Mouse (Mus musculus) CH12.LX (cell line): ENCODE measurements at regions not wholly inside any gene's neighbourhood (a gene's known extent, or its start where the extent isn't known, plus 50 kb on each side); places are given as distances from the start of the nearest gene placed in this dataset.

Experiments used
- DNase-seq: peaks from one replicate; pipeline ENCODE4 v3.0.0-alpha.2; 2013; ENCODE audit errors: extremely low read depth
- H3K27ac ChIP-seq: 2 replicates; pipeline ENCODE4 v1.5.1; 2012; ENCODE audit warnings: low read depth, mild to moderate bottlenecking, control low read depth, moderate library complexity; ENCODE audit not compliant: insufficient read depth
- H3K27me3 ChIP-seq: replicated peaks from 2 replicates; pipeline ENCODE3; 2012; ENCODE audit warnings: inconsistent platforms
- H3K36me3 ChIP-seq, 2 experiments: replicated peaks in 1 of 2; 2 replicates each; pipeline versions ENCODE3 to v1.6.1; 2012; ENCODE audit warnings: inconsistent platforms in 1 of 2, low read length in 1 of 2, mild to moderate bottlenecking in 1 of 2, mixed read lengths in 1 of 2, moderate library complexity in 1 of 2; ENCODE audit not compliant: control insufficient read depth in 1 of 2, insufficient read depth in 1 of 2
- H3K4me1 ChIP-seq, 2 experiments: 2 replicates each; pipeline ENCODE4 v1.6.1; 2012; ENCODE audit warnings: inconsistent platforms in 1 of 2, moderate library complexity in 1 of 2; ENCODE audit not compliant: insufficient read depth in 2 of 2, control insufficient read depth in 1 of 2
- H3K4me2 ChIP-seq: 2 replicates; pipeline ENCODE4 v1.6.1; 2012; ENCODE audit warnings: low read depth, mild to moderate bottlenecking, control low read depth; ENCODE audit not compliant: poor library complexity, insufficient read depth, severe bottlenecking
- H3K4me3 ChIP-seq, 3 experiments: fragments of 150-350 bp in 1 of 3; sonication (generic) in 1 of 3; replicated peaks in 1 of 3; 2 replicates each; pipeline versions ENCODE3 to v1.5.1; 2011 to 2012; ENCODE audit warnings: low read depth in 2 of 3, low read length in 2 of 3, mild to moderate bottlenecking in 2 of 3, moderate library complexity in 2 of 3, control low read depth in 1 of 3, improper control_type of control experiment in 1 of 3, inconsistent platforms in 1 of 3, mixed read lengths in 1 of 3; ENCODE audit not compliant: poor library complexity in 1 of 3
- H3K79me2 ChIP-seq: replicated peaks from 2 replicates; pipeline ENCODE4 v1.6.1; 2012; ENCODE audit warnings: mild to moderate bottlenecking, moderate library complexity; ENCODE audit not compliant: control insufficient read depth, poor library complexity, insufficient read depth, severe bottlenecking; ENCODE audit errors: extremely low read depth
- H3K9ac ChIP-seq: 2 replicates; pipeline ENCODE4 v1.6.1; 2012; ENCODE audit warnings: low read depth, mild to moderate bottlenecking, control low read depth, moderate library complexity; ENCODE audit not compliant: insufficient read depth
- H3K9me3 ChIP-seq: replicated peaks from 2 replicates; pipeline ENCODE3; 2012; ENCODE audit warnings: low read length, inconsistent platforms, mixed read lengths
- BHLHE40 ChIP-seq: IDR thresholded peaks from 2 replicates; pipeline ENCODE4 v1.6.1; 2011; ENCODE audit warnings: mild to moderate bottlenecking, low read depth, low read length, improper control_type of control experiment
- CHD1 ChIP-seq: IDR thresholded peaks from 2 replicates; pipeline ENCODE4 v1.6.1; 2012; ENCODE audit warnings: low read depth, low read length, improper control_type of control experiment, inconsistent platforms
- CHD2 ChIP-seq: IDR thresholded peaks from 2 replicates; pipeline ENCODE4 v1.6.1; 2011; ENCODE audit warnings: low read length, improper control_type of control experiment
- CTCF ChIP-seq, 2 experiments: IDR thresholded peaks in 1 of 2; conservative IDR thresholded peaks in 1 of 2; 2 replicates each; pipeline ENCODE4 v1.5.1; 2011 to 2012; ENCODE audit warnings: low read depth in 2 of 2, low read length in 2 of 2, improper control_type of control experiment in 1 of 2, inconsistent platforms in 1 of 2, mild to moderate bottlenecking in 1 of 2, moderate library complexity in 1 of 2
- E2F4 ChIP-seq: IDR thresholded peaks from 2 replicates; pipeline ENCODE4 v1.6.1; 2011; ENCODE audit warnings: low read depth, low read length, improper control_type of control experiment; ENCODE audit not compliant: insufficient replicate concordance
- EP300 ChIP-seq: IDR thresholded peaks from 2 replicates; pipeline ENCODE4 v1.6.1; 2011; ENCODE audit warnings: low read length, improper control_type of control experiment
- ETS1 ChIP-seq: conservative IDR thresholded peaks from 2 replicates; pipeline ENCODE4 v1.6.1; 2012; ENCODE audit warnings: low read depth, mild to moderate bottlenecking, inconsistent platforms, low read length, improper control_type of control experiment, moderate library complexity
- IRF4 ChIP-seq: IDR thresholded peaks from 2 replicates; pipeline ENCODE4 v1.6.1; 2014; ENCODE audit warnings: low read depth, mild to moderate bottlenecking, inconsistent platforms, low read length, improper control_type of control experiment
- JUN ChIP-seq: IDR thresholded peaks from 2 replicates; pipeline ENCODE4 v1.6.1; 2011; ENCODE audit warnings: low read depth, mild to moderate bottlenecking, low read length, improper control_type of control experiment, moderate library complexity; ENCODE audit not compliant: insufficient read depth
- JUND ChIP-seq: conservative IDR thresholded peaks from 2 replicates; pipeline ENCODE4 v1.6.1; 2011; ENCODE audit warnings: low read depth, low read length, improper control_type of control experiment
- KAT2A ChIP-seq: IDR thresholded peaks from 2 replicates; pipeline ENCODE4 v1.6.1; 2012; ENCODE audit warnings: low read length, improper control_type of control experiment, inconsistent platforms; ENCODE audit not compliant: insufficient replicate concordance
- MAFK ChIP-seq: IDR thresholded peaks from 2 replicates; pipeline ENCODE4 v1.6.1; 2011; ENCODE audit warnings: low read length, improper control_type of control experiment; ENCODE audit not compliant: insufficient replicate concordance
- MAX ChIP-seq: IDR thresholded peaks from 2 replicates; pipeline ENCODE4 v1.6.1; 2011; ENCODE audit warnings: low read length, improper control_type of control experiment
- MXI1 ChIP-seq: IDR thresholded peaks from 2 replicates; pipeline ENCODE4 v1.6.1; 2011; ENCODE audit warnings: mild to moderate bottlenecking, low read depth, low read length, improper control_type of control experiment
- MYC ChIP-seq: IDR thresholded peaks from 2 replicates; pipeline ENCODE4 v1.6.1; 2011; ENCODE audit warnings: low read depth, mild to moderate bottlenecking, improper control_type of control experiment, low read length
- NRF1 ChIP-seq: IDR thresholded peaks from 2 replicates; pipeline ENCODE4 v1.6.1; 2014; ENCODE audit warnings: low read depth, mild to moderate bottlenecking, inconsistent platforms, low read length, improper control_type of control experiment, moderate library complexity
- PAX5 ChIP-seq: IDR thresholded peaks from 2 replicates; pipeline ENCODE4 v1.6.1; 2012; ENCODE audit warnings: low read length, inconsistent platforms, mixed read lengths
- RCOR1 ChIP-seq: conservative IDR thresholded peaks from 2 replicates; pipeline ENCODE4 v1.6.1; 2012; ENCODE audit warnings: low read depth, mild to moderate bottlenecking, inconsistent platforms, low read length, improper control_type of control experiment
- SMC3 ChIP-seq: IDR thresholded peaks from 2 replicates; pipeline ENCODE4 v1.6.1; 2011; ENCODE audit warnings: low read depth, low read length, improper control_type of control experiment
- TBP ChIP-seq: conservative IDR thresholded peaks from 2 replicates; pipeline ENCODE4 v1.6.1; 2011; ENCODE audit warnings: low read depth, low read length, improper control_type of control experiment
- UBTF ChIP-seq: IDR thresholded peaks from 2 replicates; pipeline ENCODE4 v1.6.1; 2012; ENCODE audit warnings: low read depth, mild to moderate bottlenecking, inconsistent platforms, low read length, improper control_type of control experiment, moderate library complexity
- USF1 ChIP-seq: IDR thresholded peaks from 2 replicates; pipeline ENCODE4 v1.6.1; 2014; ENCODE audit warnings: low read depth, mild to moderate bottlenecking, inconsistent platforms, low read length, improper control_type of control experiment
- ZKSCAN1 ChIP-seq: IDR thresholded peaks from 2 replicates; pipeline ENCODE4 v1.6.1; 2012; ENCODE audit warnings: low read depth, inconsistent platforms, low read length, improper control_type of control experiment, borderline replicate concordance
- ZNF384 ChIP-seq: IDR thresholded peaks from 2 replicates; pipeline ENCODE4 v1.6.1; 2012; ENCODE audit warnings: low read depth, low read length, improper control_type of control experiment, inconsistent platforms
- dilution Hi-C: fragments of 300-500 bp; cut with MboI; formaldehyde crosslinking; loops from 2 replicates; pipeline ENCODE4 v1.14.3; 2020; ENCODE audit warnings: low sequenced_read_pairs; ENCODE audit not compliant: extremely low pct_unique_long_range_greater_than_20kb, extremely low pct_ligation_motif_present
- in situ Hi-C: fragments of 300-500 bp; cut with MboI; formaldehyde crosslinking; loops from 3 replicates; pipeline ENCODE4 v1.14.3; 2019; ENCODE audit warnings: low sequenced_read_pairs, low pct_ligation_motif_present, low pct_unique_long_range_greater_than_20kb, mixed read lengths

GRCm38 (mm10) chr10:95048790-95049189 lies 104.2 kb upstream of the Plxnc1 start:
- in situ Hi-C loops = no loop called here
- H3K79me2 ChIP-seq = no peaks in the 10 kb centered on the region
- dilution Hi-C loops = no loop called here

GRCm38 (mm10) chr10:95043978-95044377 lies 99.3 kb upstream of the Plxnc1 start:
- Histone ChIP-seq H3K9me3 (no peaks in the 10 kb centered on the region), H3K4me3 (no peak overlapping the region), H3K4me1 (peaks cover 0 to 3% of the 10 kb centered on the region in 2 experiments; a peak in 1 of 4 replicates), H3K27ac (no peak overlapping the region), H3K9ac (no peak overlapping the region), H3K4me2 (no peak overlapping the region), H3K79me2 (no peaks in the 10 kb centered on the region), H3K27me3 (no peaks in the 10 kb centered on the region), H3K36me3 (no peaks in the 10 kb centered on the region)
- dilution Hi-C loops = no loop called here
- no peak for TF ChIP-seq IRF4
- no peak for DNase-seq
- in situ Hi-C loops = no loop called here

More at GRCm38 (mm10) chr10:95048790-95049189, 104.2 kb upstream of the Plxnc1 start:
- no peaks in the 10 kb centered on the region for H3K27me3 ChIP-seq
- H3K27ac ChIP-seq = no peak overlapping the region
- H3K36me3 ChIP-seq = no peaks in the 10 kb centered on the region
- H3K4me3 ChIP-seq = no peak overlapping the region
- peaks cover 0 to 6% of the 10 kb centered on the region in 2 experiments; a peak in 2 of 4 replicates for H3K4me1 ChIP-seq
- DNase-seq = no peak
- H3K4me2 ChIP-seq = no peak overlapping the region
- H3K9ac ChIP-seq = no peak overlapping the region
- no peaks in the 10 kb centered on the region for H3K9me3 ChIP-seq
- TF ChIP-seq MXI1 (no peak), JUN (no peak), EP300 (no peak), MAX (no peak), USF1 (no peak), RCOR1 (no peak), TBP (no peak), CHD1 (no peak), ZKSCAN1 (no peak), BHLHE40 (no peak), JUND (no peak), MAFK (no peak), SMC3 (no peak)
- TF ChIP-seq, all 38 proteins: peak for 0

GRCm38 (mm10) chr10:95040258-95040895 lies 95.7 kb upstream of the Plxnc1 start:
- Histone ChIP-seq H3K79me2 (no peaks in the 10 kb centered on the region), H3K27ac (no peak overlapping the region), H3K27me3 (no peaks in the 10 kb centered on the region), H3K9ac (no peak overlapping the region), H3K4me2 (no peak overlapping the region), H3K36me3 (no peaks in the 10 kb centered on the region), H3K4me1 (peaks cover 0 to 4% of the 10 kb centered on the region in 2 experiments; a peak in 1 of 4 replicates), H3K9me3 (no peaks in the 10 kb centered on the region), H3K4me3 (no peak overlapping the region)
- DNase-seq = no peak
- TF ChIP-seq CHD2 (no peak), MYC (no peak), CTCF (conservative IDR thresholded peaks at IDR 0.05 in 1 of 2, IDR thresholded peaks at IDR 0.05 in 1 of 2; ENCODE audit: low read depth in 2 of 2, low read length in 2 of 2) (no peak), ETS1 (no peak), UBTF (no peak), ZNF384 (no peak), NRF1 (no peak), SMC3 (no peak), BHLHE40 (no peak), E2F4 (no peak), KAT2A (no peak), TBP (no peak), PAX5 (no peak)
- in situ Hi-C loops = no loop called here
- dilution Hi-C loops = no loop called here
